Mouse (Mus musculus) kidney, adult 2 months (tissue): ENCODE results near the gene Nrp1. TPM values are rescaled to one million over a fixed set of nuclear protein-coding genes. Genes with fewer than 3 reads are reported as not detected.
A peak's percentile ranks its signal among the peaks of the same experiment; 100 is the strongest.

Experiments
- DNase-seq: peaks from one replicate; pipeline ENCODE4 v3.0.0; 2021
- H3K27ac ChIP-seq: fragments of 200-500 bp; 2 replicates; pipeline ENCODE4 v1.5.1; 2012; ENCODE audit warnings: low read depth, low read length, control low read depth, inconsistent platforms; ENCODE audit not compliant: insufficient read depth
- H3K27me3 ChIP-seq: fragments of 200-500 bp; replicated peaks from 2 replicates; pipeline ENCODE4 v1.6.1; 2012; ENCODE audit warnings: mild to moderate bottlenecking, moderate library complexity, low read length, inconsistent platforms; ENCODE audit not compliant: control insufficient read depth, insufficient read depth
- H3K36me3 ChIP-seq: fragments of 200-500 bp; 2 replicates; pipeline ENCODE4 v1.6.1; 2012; ENCODE audit warnings: mild to moderate bottlenecking, moderate library complexity, low read length, inconsistent platforms; ENCODE audit not compliant: control insufficient read depth, insufficient read depth
- H3K4me1 ChIP-seq: fragments of 200-500 bp; 2 replicates; pipeline ENCODE4 v1.6.1; 2011; ENCODE audit warnings: low read length; ENCODE audit not compliant: control insufficient read depth, insufficient read depth
- H3K4me3 ChIP-seq: fragments of 200-500 bp; 2 replicates; pipeline ENCODE4 v1.5.1; 2011; ENCODE audit warnings: mild to moderate bottlenecking, low read depth, low read length, control low read depth; ENCODE audit not compliant: insufficient read depth
- CTCF ChIP-seq: fragments of 200-500 bp; conservative IDR thresholded peaks from 2 replicates; pipeline ENCODE4 v1.5.1; 2011; ENCODE audit warnings: low read depth, mild to moderate bottlenecking, control low read depth, low read length, moderate library complexity, mixed read lengths; ENCODE audit not compliant: insufficient read depth, insufficient read length
- POLR2A ChIP-seq: fragments of 200-500 bp; IDR thresholded peaks from one replicate; pipeline ENCODE4 v1.6.1; 2011; ENCODE audit warnings: low read depth, low read length, control low read depth
- WGBS: fragments of 180-500 bp; shearing (Covaris S2); methylation state at CpG from one replicate; pipeline ENCODE4 v1.1.7; 2018; 5-methylcytosine and 5-hydroxymethylcytosine counted together
- polyA plus RNA-seq: library from polyadenylated mRNA; depleted of rRNA; stranded (reverse); fragments of >200 nt; gene quantifications from 2 replicates; pipeline ENCODE4 v1.2.3, GENCODE M21; 2012; rRNA removed

The Nrp1 gene
- 46.1 and 54.3 TPM in 2 replicates for polyA plus RNA-seq

DNA sequence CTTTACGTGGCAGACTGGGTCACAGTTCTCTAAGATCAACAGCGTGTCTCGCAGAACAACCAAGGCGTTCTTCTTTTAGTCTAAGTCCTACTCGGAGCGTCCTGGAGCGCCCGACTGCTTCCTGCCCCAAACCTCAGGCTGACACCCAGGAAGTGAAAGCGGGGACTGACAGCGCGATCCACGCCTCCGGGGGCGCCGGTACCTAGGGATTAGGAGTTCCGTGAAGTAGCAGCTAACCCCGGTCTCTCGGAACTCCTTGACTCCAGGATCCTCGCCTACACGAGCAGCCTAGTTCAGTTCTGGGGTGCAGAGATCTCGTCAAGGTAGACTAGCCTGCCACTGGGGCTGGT, at the start of gene Nrp1:
Gene Nrp1, plus strand, starts transcription at position 199 of the 350 bp plus-strand sequence.
- TF ChIP-seq CTCF (no peak), POLR2A (no peak)
- H3K36me3 ChIP-seq = no peaks in the 10 kb centered on the region
- peaks cover 5% of the 10 kb centered on the region for H3K4me1 ChIP-seq
- under 1% methylated on average over 21 of the region's 21 CpGs for WGBS
- H3K4me3 ChIP-seq = peak within 1 kb of the TSS; percentile 69
- no peaks in the 10 kb centered on the region for H3K27me3 ChIP-seq
- DNase-seq = no peak
- H3K27ac ChIP-seq = peak within 1 kb of the TSS; percentile 90

DNA sequence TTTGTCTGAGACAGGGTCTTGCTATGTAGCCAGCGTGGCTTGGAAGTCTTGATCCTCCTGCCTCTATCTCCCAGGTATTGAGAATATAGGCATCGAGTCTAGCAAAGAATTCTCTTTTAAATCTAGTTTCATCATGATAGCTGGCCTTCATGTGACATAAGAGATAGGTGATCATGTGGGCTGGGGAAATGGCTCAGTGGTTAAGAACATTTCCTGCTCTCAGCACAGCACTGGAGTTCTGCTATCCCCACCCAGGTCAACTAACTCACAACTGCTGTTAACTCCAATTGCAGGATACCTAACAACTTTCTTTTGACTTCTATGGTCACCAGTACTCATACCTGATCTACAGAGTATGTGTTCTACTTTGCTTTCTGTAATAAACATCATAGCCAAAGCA, 37.6 kb upstream of the Nrp1 start:
- no peak for DNase-seq
- no peaks in the 10 kb centered on the region for H3K27me3 ChIP-seq
- no peaks in the 10 kb centered on the region for H3K36me3 ChIP-seq
- no peak overlapping the region for H3K4me3 ChIP-seq
- no peak overlapping the region for H3K27ac ChIP-seq
- WGBS = 86% methylated on average over 2 of the region's 2 CpGs
- no peaks in the 10 kb centered on the region for H3K4me1 ChIP-seq
- TF ChIP-seq POLR2A (no peak), CTCF (no peak)

DNA sequence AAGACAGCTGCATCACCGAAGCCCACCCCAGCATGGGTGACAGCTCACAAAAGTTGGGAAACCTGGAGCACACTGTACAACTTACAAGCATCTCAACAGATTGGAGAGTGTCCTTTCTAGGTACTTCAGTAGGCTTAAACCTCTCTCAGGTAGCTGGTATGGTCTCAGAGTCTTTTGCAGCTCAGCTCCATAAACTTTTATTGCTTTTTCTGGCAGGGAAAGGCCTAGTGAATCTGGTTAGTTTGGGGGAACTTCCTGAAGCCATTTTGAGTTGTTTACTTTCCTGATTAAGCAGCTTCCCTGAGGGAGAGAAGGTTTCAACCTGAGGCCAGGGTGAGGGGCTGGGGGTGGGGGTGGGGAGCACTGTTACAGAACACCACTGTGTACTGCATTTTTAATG, 31.1 kb upstream of the Nrp1 start:
- Histone ChIP-seq H3K27ac (no peak overlapping the region), H3K4me3 (no peak overlapping the region), H3K27me3 (no peaks in the 10 kb centered on the region), H3K36me3 (no peaks in the 10 kb centered on the region), H3K4me1 (no peaks in the 10 kb centered on the region)
- 81% methylated on average over 1 of the region's 1 CpGs for WGBS
- no peak for TF ChIP-seq CTCF
- TF ChIP-seq POLR2A = no peak
- peak; percentile 15 for DNase-seq

DNA sequence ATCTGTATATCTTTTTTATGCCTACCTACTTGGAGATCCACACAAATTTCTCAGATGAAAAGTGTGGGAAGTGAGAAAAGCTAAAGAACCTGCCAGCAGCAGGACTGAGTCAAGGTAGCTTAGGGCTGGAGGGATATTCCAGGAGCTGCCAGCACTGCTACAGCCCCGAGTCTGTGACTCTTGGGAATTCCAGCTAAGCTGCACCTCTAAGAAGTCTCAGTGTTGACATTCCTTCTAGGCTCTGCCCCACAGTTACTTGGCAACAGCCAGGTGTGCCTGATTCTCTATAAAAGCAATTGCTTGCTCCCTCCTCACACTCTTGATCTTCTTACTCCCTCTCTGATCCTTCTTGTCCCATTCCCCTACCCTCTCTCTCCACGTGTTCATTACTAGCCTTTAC, 30.5 kb upstream of the Nrp1 start:
- H3K27ac ChIP-seq = no peak overlapping the region
- no peaks in the 10 kb centered on the region for H3K36me3 ChIP-seq
- no peaks in the 10 kb centered on the region for H3K4me1 ChIP-seq
- TF ChIP-seq CTCF = no peak
- TF ChIP-seq POLR2A = no peak
- 48% methylated on average over 2 of the region's 2 CpGs for WGBS
- no peaks in the 10 kb centered on the region for H3K27me3 ChIP-seq
- DNase-seq = no peak
- H3K4me3 ChIP-seq = no peak overlapping the region

DNA sequence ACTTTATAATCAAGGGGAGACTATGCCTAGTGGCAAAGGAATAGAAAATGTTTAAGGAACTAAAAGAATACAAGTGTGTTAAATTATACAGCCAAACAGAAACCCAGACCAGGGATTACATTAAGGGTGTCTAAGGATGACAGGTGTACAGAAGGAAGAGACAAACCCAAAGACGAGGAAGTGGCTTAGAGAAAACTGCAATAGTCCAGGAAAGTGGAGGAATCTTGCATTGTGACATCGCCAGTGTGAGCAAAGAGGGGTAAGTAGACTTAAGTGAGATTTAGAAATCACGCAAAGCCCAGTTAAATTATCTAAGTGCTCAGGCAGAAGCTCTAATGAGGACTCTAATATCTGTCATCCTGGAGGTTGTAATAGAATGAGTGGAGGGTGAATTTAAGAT, 28.9 kb upstream of the Nrp1 start:
- H3K36me3 ChIP-seq = no peaks in the 10 kb centered on the region
- 93% methylated on average over 3 of the region's 3 CpGs for WGBS
- H3K4me3 ChIP-seq = no peak overlapping the region
- no peak for DNase-seq
- no peak overlapping the region for H3K27ac ChIP-seq
- TF ChIP-seq POLR2A = no peak
- TF ChIP-seq CTCF = no peak
- H3K27me3 ChIP-seq = no peaks in the 10 kb centered on the region
- no peaks in the 10 kb centered on the region for H3K4me1 ChIP-seq

DNA sequence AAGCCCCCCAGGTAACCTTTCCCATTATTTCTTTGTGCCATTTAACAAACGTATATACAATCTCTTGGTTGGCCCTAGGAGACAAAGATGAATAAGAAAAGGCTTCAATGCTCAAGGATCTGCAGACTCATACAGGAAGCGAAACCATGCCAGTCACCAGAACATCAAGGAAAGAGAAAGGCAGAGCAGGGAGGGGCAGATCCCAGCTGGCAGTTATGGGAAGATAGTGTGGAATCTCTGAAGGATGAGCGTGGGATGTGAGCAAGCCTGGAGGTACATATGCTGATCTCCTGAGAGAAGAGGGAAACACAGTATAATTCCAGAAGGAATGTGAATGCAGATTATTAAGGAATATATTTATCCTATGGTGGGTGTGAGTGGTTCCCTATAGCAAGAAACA, 22.4 kb upstream of the Nrp1 start:
- H3K36me3 ChIP-seq = no peaks in the 10 kb centered on the region
- H3K27me3 ChIP-seq = no peaks in the 10 kb centered on the region
- H3K4me3 ChIP-seq = no peak overlapping the region
- H3K4me1 ChIP-seq = peaks cover 7% of the 10 kb centered on the region; the same call in 1 of the 2 replicates
- WGBS = 93% methylated on average over 3 of the region's 3 CpGs
- no peak for TF ChIP-seq POLR2A
- no peak for TF ChIP-seq CTCF
- H3K27ac ChIP-seq = no peak overlapping the region
- DNase-seq = no peak

DNA sequence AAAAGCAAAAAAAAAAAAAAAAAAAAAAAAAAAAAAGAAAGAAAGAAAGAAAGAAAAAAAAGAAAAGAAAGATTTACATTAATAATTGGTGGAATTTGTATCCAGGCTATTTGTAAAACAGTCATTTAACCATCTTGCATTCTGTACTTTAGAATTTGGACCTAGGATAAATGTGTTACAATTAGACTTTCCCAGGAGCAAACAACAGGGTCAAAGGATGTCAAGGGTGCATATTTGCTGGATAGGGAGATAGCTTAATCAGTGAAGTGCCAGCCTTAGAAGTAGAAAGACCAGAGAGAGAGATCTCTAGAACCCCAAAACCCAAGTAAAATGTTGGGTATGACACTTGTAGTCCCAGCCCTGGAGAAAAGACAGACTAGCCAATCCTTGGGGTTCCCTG, 19.5 kb upstream of the Nrp1 start:
- H3K27ac ChIP-seq = peak overlapping the region; percentile 41; the same call in 1 of the 2 replicates

More for the DNA sequence above, 19.5 kb upstream of the Nrp1 start:
- Histone ChIP-seq H3K36me3 (no peaks in the 10 kb centered on the region), H3K4me1 (peaks cover 7% of the 10 kb centered on the region; the same call in 1 of the 2 replicates), H3K4me3 (no peak overlapping the region), H3K27me3 (no peaks in the 10 kb centered on the region)
- DNase-seq = peak; percentile 69
- TF ChIP-seq CTCF = no peak
- no peak for TF ChIP-seq POLR2A
